In genomic region chr7:89407006-89407940, GRCm38 (mm10) we compare ENCODE assay signal across 13 mouse cellular contexts. TPM values are rescaled to one million over a fixed set of nuclear protein-coding genes. Genes with fewer than 3 reads are reported as not detected.
DNase-seq lines count a peak whose midpoint lies in the region; ATAC-seq and TF ChIP-seq lines count a peak whose summit lies in the region.
"Had no signal": no experiment of that assay in that cellular context is flagged by ENCODE, and none has a peak within 500 bp of the region (broad histone marks: within the 10 kb centered on the region; RNA-seq: fewer than 3 reads in every experiment).

No protein-coding gene starts in this region.

- intact Hi-C loops in left cerebral cortex, postnatal 4 days (cut with DNase I), result loop anchor here (5.0 kb wide), 1 partner anchor 240 kb away; no protein-coding TSS in a partner anchor

- H3K9me3 ChIP-seq in embryonic facial prominence, embryonic 13.5 days, result no peaks in the 10 kb centered on the region
- H3K9me3 ChIP-seq in intestine, embryonic 15.5 days, result no peaks in the 10 kb centered on the region
- H3K9me3 ChIP-seq in lung, embryonic 16.5 days (ENCODE audit: control insufficient read depth, low read length), result no peaks in the 10 kb centered on the region
- H3K9me3 ChIP-seq: midbrain, embryonic 12.5 days; neural tube, embryonic 15.5 days had no signal

- no peak for TF ChIP-seq POLR2A in kidney, adult 2 months (IDR thresholded peaks at IDR 0.05; ENCODE audit: low read depth, low read length)

- no peak for ATAC-seq in embryonic facial prominence, embryonic 13.5 days (ENCODE audit: insufficient number of reproducible peaks, insufficient read depth, low FRiP score, low TSS enrichment, low read depth)
- ATAC-seq in intestine, embryonic 15.5 days, result no peak
- ATAC-seq in lung, embryonic 16.5 days (ENCODE audit: low read depth), result no peak
- ATAC-seq in granulocyte monocyte progenitor cell, adult 5-6 weeks (replicated peaks; ENCODE audit: poor library complexity, severe bottlenecking), result no peak

- peaks cover 18% of the 10 kb centered on the region; the same call in 1 of the 2 replicates for H3K4me1 ChIP-seq in kidney, adult 2 months (ENCODE audit: control insufficient read depth, insufficient read depth, low read length)
- peaks cover 8% of the 10 kb centered on the region; the same call in 1 of the 2 replicates for H3K4me1 ChIP-seq in embryonic facial prominence, embryonic 13.5 days
- H3K4me1 ChIP-seq in intestine, embryonic 15.5 days (replicated peaks), result peaks cover 20% of the 10 kb centered on the region
- H3K4me1 ChIP-seq in lung, embryonic 16.5 days (replicated peaks; ENCODE audit: control insufficient read depth, insufficient read depth, low read length), result peaks cover 27% of the 10 kb centered on the region

- WGBS in kidney, adult 2 months, result 45% methylated on average over 24 of the region's 24 CpGs
- 92% methylated on average over 24 of the region's 24 CpGs for WGBS in embryonic facial prominence, embryonic 13.5 days
- 75% methylated on average over 24 of the region's 24 CpGs for WGBS in intestine, embryonic 15.5 days
- WGBS in lung, embryonic 16.5 days, result 69% methylated on average over 24 of the region's 24 CpGs

- H3K36me3 ChIP-seq in kidney, adult 2 months (ENCODE audit: control insufficient read depth, insufficient read depth, low read length), result no peaks in the 10 kb centered on the region; the same call in 1 of the 2 replicates
- H3K36me3 ChIP-seq in embryonic facial prominence, embryonic 13.5 days, result peaks cover 16% of the 10 kb centered on the region
- no peaks in the 10 kb centered on the region for H3K36me3 ChIP-seq in intestine, embryonic 15.5 days
- H3K36me3 ChIP-seq in lung, embryonic 16.5 days (ENCODE audit: control insufficient read depth, insufficient read depth, low read length), result peaks cover 7% of the 10 kb centered on the region
- H3K36me3 ChIP-seq: midbrain, embryonic 12.5 days; neural tube, embryonic 15.5 days had no signal

- no peak for TF ChIP-seq CTCF in kidney, adult 2 months (conservative IDR thresholded peaks at IDR 0.05; ENCODE audit: insufficient read depth, insufficient read length, low read depth, low read length)

- no peaks in the 10 kb centered on the region for H3K27me3 ChIP-seq in kidney, adult 2 months (replicated peaks; ENCODE audit: control insufficient read depth, insufficient read depth, low read length)
- peaks cover 6% of the 10 kb centered on the region; the same call in 1 of the 2 replicates for H3K27me3 ChIP-seq in embryonic facial prominence, embryonic 13.5 days
- no peaks in the 10 kb centered on the region; the same call in 1 of the 2 replicates for H3K27me3 ChIP-seq in intestine, embryonic 15.5 days (replicated peaks)
- H3K27me3 ChIP-seq in lung, embryonic 16.5 days (ENCODE audit: control insufficient read depth, insufficient read depth, low read depth, low read length), result no peaks in the 10 kb centered on the region
- H3K27me3 ChIP-seq: neural tube, embryonic 15.5 days had no signal

- H3K4me3 ChIP-seq in kidney, adult 2 months (ENCODE audit: insufficient read depth, low read depth, low read length), result peak overlapping the region; percentile 36
- H3K4me3 ChIP-seq in embryonic facial prominence, embryonic 13.5 days, result no peak overlapping the region
- peak overlapping the region; percentile 7; the same call in 1 of the 2 replicates for H3K4me3 ChIP-seq in intestine, embryonic 15.5 days (replicated peaks)
- peak overlapping the region; percentile 26 for H3K4me3 ChIP-seq in lung, embryonic 16.5 days (ENCODE audit: low read length)
- H3K4me3 ChIP-seq: midbrain, embryonic 12.5 days; neural tube, embryonic 15.5 days had no signal

- peak; percentile 67 for DNase-seq in kidney, adult 2 months
- DNase-seq in kidney, postnatal 4 days, result no peak
- DNase-seq in left cerebral cortex, postnatal 4 days, result no peak
- no peak for DNase-seq in ovary, adult 18-20 months (ENCODE audit: low spot score)
- DNase-seq: cerebellum, postnatal 25 days; gastrocnemius, postnatal 14 days; thymus, postnatal 14 days had no signal

- peak overlapping the region; percentile 47; the same call in 1 of the 2 replicates for H3K4me2 ChIP-seq in embryonic facial prominence, embryonic 13.5 days
- H3K4me2 ChIP-seq in intestine, embryonic 15.5 days (replicated peaks), result peak overlapping the region; percentile 33
- peak overlapping the region; percentile 44 for H3K4me2 ChIP-seq in lung, embryonic 16.5 days (ENCODE audit: low read depth, low read length)
- H3K4me2 ChIP-seq: midbrain, embryonic 12.5 days had no signal

- H3K9ac ChIP-seq in embryonic facial prominence, embryonic 13.5 days, result no peak overlapping the region
- no peak overlapping the region for H3K9ac ChIP-seq in intestine, embryonic 15.5 days
- peak overlapping the region; percentile 30; the same call in 1 of the 2 replicates for H3K9ac ChIP-seq in lung, embryonic 16.5 days (ENCODE audit: low read length)
- H3K9ac ChIP-seq: midbrain, embryonic 12.5 days; neural tube, embryonic 15.5 days had no signal

- peak overlapping the region; percentile 75 for H3K27ac ChIP-seq in kidney, adult 2 months (ENCODE audit: insufficient read depth, low read depth, low read length)
- no peak overlapping the region for H3K27ac ChIP-seq in embryonic facial prominence, embryonic 13.5 days
- peak overlapping the region; percentile 34 for H3K27ac ChIP-seq in intestine, embryonic 15.5 days
- peak overlapping the region; percentile 73 for H3K27ac ChIP-seq in lung, embryonic 16.5 days (ENCODE audit: low read length)
- H3K27ac ChIP-seq: midbrain, embryonic 12.5 days; neural tube, embryonic 15.5 days had no signal

RNA-seq across cellular contexts. Expression of gene Fzd4, which starts 3.1 kb away (rescaled TPM):
- 28.7 and 31.2 TPM in 2 replicates for polyA plus RNA-seq in kidney, adult 2 months (2012; rRNA removed)
- polyA plus RNA-seq in embryonic facial prominence, embryonic 13.5 days (2015; fragmentation: Nextera tagmentation; extraction: Ambion mirVana), result 5.4 and 5.7 TPM in 2 replicates
- polyA plus RNA-seq in intestine, embryonic 15.5 days (2015; fragmentation: Nextera tagmentation; extraction: Ambion mirVana), result 9.1 and 9.5 TPM in 2 replicates
- 14.4 and 14.8 TPM in 2 replicates for polyA plus RNA-seq in lung, embryonic 16.5 days (2015; fragmentation: Nextera tagmentation; extraction: Ambion mirVana)
- 1 to 10 TPM; 4.9 to 5.1 TPM for total RNA-seq in left cerebral cortex, postnatal 4 days (2021)
- total RNA-seq in granulocyte monocyte progenitor cell, adult 5-6 weeks (2014; fragmentation: Nextera tagmentation), result 0.34 and 2.4 TPM in 2 replicates
- 0.78 and 1.1 TPM in 2 replicates for total RNA-seq in granulocyte monocyte progenitor cell, adult 5-6 weeks (2017)

RNA-seq across cellular contexts. Expression of gene Tmem135, which starts 3.3 kb away (rescaled TPM):
- polyA plus RNA-seq in kidney, adult 2 months (2012; rRNA removed), result 53.6 and 100 TPM in 2 replicates
- polyA plus RNA-seq in embryonic facial prominence, embryonic 13.5 days (2015; fragmentation: Nextera tagmentation; extraction: Ambion mirVana), result 24.0 and 26.0 TPM in 2 replicates
- 42.4 and 43.8 TPM in 2 replicates for polyA plus RNA-seq in intestine, embryonic 15.5 days (2015; fragmentation: Nextera tagmentation; extraction: Ambion mirVana)
- 27.5 and 29.0 TPM in 2 replicates for polyA plus RNA-seq in lung, embryonic 16.5 days (2015; fragmentation: Nextera tagmentation; extraction: Ambion mirVana)
- total RNA-seq in left cerebral cortex, postnatal 4 days (2021), result 10 to 100 TPM; 49.4 to 54.6 TPM
- 21.5 and 23.1 TPM in 2 replicates for total RNA-seq in granulocyte monocyte progenitor cell, adult 5-6 weeks (2014; fragmentation: Nextera tagmentation)
- total RNA-seq in granulocyte monocyte progenitor cell, adult 5-6 weeks (2017), result 18.1 and 18.9 TPM in 2 replicates
